Mouse (Mus musculus) cerebellum, postnatal 4 days (tissue): Measurements from ENCODE around the gene Epc2.

ENCODE experiments used
- DNase-seq, 2 experiments: peaks; one replicate each; pipeline ENCODE4 v3.0.0; 2022; ENCODE audit warnings: low spot score in 2 of 2, mixed read lengths in 1 of 2

Epc2 gene

GRCm38 (mm10) chr2:49471641-49472355, 20.5 kb downstream of the Epc2 start:
- no peak for DNase-seq

- no peak for DNase-seq
Observed at GRCm38 (mm10) chr2:49472443-49472842, 21.2 kb downstream of the Epc2 start.

DNA sequence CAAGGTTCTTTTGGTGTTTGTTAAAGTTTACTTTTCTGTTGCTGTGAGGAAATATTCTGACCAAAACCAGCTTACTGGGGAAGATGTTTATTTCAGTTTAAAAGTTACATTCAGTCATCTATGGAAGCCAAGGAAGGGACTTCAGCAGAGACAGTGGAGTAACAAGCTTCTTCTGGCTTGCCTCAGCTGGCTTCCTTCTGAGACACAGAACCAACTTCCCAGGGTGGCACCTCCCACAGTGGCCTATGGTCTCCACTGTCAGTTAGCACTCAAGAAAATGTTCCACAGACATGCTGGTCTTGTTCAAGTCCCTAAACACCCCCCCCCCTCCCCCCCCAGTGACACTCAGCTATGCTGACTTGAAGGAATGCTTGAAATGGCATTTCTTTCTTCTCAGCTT, 30.9 kb downstream of the Epc2 start:
- DNase-seq = no peak

GRCm38 (mm10) chr2:49483382-49483781, 32.1 kb downstream of the Epc2 start:
- DNase-seq = no peak

- DNase-seq = no peak
Observed at GRCm38 (mm10) chr2:49501435-49501834, 50.1 kb downstream of the Epc2 start.

DNA sequence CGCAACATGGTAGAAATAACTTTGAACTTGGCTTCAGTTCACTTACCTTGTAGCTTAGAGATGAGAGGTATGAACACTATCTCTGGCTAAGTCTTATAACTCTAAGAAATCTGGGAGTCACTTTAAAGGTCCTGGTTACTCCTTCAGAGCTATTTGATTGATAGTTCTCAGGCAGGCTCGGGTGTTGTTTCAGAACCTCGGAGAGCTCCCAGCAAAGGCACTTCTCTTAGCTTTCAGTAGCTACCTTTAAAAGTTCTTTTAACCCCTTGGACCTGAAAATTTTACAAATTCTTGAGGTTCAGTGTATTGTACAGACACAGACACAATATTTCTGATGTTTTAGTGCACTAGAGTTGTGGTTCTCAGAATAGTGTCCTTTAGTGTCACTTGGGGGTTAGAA, 52.3 kb downstream of the Epc2 start:
- DNase-seq = no peak

GRCm38 (mm10) chr2:49505151-49505550, 53.9 kb downstream of the Epc2 start:
- DNase-seq = peak in 1 of 2 experiments; percentile 9

DNA sequence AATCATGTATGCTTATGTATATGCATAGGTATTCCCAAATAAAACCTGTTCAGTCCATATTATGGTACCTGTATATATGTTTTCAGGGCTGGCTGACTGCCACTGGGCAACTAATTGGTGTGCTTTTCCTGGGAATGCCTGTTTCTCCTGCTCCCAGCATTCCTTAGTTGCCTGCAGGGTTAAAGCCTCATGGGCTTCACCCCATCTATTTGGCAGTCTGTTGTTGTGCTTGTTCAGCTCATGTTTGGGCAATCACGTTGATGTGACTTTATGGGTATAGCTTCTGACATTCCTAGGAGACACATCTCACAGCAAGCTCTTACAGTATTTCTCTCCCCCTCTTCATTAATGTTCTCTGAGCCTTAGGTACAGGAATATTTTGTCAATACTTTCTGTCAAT, 59.5 kb downstream of the Epc2 start:
- DNase-seq = no peak

DNA sequence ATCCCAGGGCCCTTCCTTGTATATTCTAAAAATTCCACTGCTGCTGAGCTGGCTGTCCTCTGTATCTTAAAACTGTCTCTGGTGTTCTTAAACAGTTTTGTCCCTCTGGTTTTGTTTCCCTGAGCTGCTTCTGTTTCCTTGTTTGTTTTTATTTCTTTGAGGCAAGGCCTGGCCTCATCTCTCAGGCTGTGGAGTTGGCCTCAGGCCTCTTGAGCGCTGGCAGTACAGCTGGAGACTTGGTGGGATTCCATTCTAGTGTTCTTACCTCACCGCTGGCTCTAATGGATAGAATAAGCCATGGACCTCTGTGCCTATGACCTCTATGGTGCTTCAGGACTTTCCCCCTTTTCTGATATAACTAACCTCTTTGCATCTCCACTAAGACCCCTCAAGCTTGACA, 64.7 kb downstream of the Epc2 start:
- DNase-seq = no peak

GRCm38 (mm10) chr2:49520409-49520808, 69.1 kb downstream of the Epc2 start:
- DNase-seq = no peak

GRCm38 (mm10) chr2:49520989-49521388, 69.7 kb downstream of the Epc2 start:
- no peak for DNase-seq

DNA sequence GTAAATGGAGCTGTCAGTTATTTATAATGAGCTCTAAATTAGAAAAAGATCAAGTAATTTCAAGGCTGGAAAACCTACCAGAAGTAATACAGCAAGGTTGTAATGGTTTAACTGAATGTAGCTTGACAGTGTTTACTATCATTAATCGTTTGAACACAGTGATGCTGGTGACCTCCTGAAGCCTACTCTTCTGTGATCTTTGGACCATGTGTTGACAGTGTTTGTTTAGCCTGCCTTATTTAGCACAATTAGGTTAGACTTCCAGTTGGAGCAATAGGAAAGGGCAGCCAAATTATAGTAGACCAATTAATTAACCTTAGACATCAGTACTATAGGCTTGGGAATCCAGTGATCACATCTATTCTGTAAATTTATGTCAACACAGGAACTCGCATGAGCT, 70.3 kb downstream of the Epc2 start:
- no peak for DNase-seq

DNA sequence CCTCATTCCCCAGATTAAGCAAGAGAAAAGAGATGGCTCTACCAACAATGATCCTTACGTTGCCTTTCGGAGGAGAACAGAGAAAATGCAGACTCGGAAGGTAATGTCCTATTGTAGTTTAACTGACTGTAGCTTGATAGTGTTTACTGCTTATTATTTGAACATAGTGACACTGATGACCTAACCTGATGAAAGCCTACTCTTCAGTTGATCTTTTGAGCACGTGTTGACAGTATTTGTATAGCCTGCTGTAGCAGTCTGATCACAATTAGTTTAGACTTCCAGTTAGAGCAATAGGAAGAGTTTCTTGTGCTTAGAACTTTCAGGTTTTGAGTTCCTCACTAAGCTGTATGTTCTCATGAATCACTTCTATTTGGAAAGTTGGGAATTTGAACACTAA, 71.3 kb downstream of the Epc2 start:
- no peak for DNase-seq

DNA sequence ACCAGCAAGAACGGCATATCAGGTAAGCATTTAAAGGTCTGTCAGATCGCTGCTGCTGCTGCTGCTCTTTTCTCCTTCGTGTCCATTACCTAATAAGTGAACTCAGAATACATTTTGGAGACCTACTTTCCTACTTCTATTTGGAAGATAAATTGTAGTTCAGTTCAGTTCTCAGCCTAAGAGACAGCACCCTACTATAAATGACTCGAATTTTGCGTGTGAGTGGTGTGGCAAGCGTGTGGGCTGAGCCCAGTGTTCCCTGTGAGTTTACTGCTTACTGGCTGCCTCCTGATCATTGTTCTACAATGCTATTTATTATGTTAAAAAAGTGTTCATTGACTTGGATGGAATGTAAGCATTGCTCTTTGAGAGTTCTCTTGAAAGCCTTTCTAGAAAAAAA, 85.9 kb downstream of the Epc2 start:
- no peak for DNase-seq

DNA sequence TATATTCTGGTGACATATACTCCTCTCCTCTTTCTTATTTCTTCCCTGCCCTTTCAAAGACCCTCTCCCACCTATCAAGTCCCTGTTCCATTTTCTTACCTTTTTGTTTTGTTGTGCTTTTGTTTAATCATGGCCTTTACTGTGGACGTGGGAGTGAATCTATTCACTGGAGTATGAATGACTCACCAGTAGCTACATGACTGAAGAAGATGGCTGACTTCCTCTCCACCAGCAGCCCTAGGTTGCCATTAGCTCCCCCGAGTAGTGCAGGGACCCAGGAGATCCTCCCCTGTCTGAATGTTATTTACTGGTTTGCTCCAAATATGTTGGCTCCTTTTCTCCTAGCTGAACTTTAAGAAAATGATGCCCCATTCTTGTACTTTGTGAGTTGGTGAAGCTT, 86.8 kb downstream of the Epc2 start:
- no peak for DNase-seq

- DNase-seq = no peak
Observed at GRCm38 (mm10) chr2:49539745-49540144, 88.5 kb downstream of the Epc2 start.

DNA sequence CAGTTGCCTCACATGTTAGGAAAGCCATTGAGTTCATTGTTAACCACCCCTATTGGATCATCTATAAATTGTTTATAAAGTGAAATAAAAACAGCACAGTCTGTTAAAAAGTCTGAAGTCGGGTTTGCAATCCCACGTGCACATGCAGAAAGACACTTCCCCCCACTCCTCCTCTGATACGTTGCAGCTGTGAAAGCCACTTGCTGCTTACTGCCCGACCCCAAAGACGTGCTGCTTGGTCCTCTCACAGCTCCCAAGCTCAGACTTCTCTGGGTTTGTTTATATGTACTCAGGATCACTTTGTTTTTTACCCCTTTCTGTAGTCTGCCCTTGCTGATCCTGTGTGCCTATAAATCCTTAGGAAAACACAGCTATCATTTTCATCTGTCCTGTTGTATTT, 96.5 kb downstream of the Epc2 start:
- no peak for DNase-seq

GRCm38 (mm10) chr2:49548492-49548891, 97.2 kb downstream of the Epc2 start:
- no peak for DNase-seq

- no peak for DNase-seq
Observed at GRCm38 (mm10) chr2:49553096-49553495, 101.8 kb downstream of the Epc2 start.

DNA sequence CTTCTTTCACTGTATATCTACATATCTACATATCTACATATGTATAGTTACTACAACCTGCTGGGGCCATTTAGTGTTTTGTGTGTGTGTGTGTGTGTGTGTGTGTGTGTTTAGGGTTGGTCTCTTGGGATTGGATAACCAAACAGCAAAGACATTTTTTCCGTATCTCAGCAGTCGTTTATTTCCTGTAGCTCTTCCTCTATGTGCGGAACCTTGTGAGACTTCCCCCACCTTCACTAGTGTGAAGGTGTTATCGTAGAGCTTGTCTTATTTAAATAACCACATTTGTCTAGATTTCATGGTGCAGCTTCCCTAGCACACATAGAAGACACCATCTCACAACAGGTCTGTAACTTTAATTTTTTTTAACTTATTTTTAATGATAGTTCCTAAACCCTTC, 106.1 kb downstream of the Epc2 start:
- DNase-seq = no peak

GRCm38 (mm10) chr2:49558361-49558760, 107.1 kb downstream of the Epc2 start:
- DNase-seq = no peak

- DNase-seq = no peak
Observed at GRCm38 (mm10) chr2:49562688-49563350, 111.5 kb downstream of the Epc2 start.
